Mouse (Mus musculus) heart, adult 2 months (tissue): Measurements from ENCODE around the gene Gm853. TPM values are rescaled to one million over a fixed set of nuclear protein-coding genes. Genes with fewer than 3 reads are reported as not detected.

ENCODE experiments used
- DNase-seq, 2 experiments: peaks; one replicate each; pipeline ENCODE4 v3.0.0; 2021
- H3K27ac ChIP-seq: fragments of 200-600 bp; 2 replicates; pipeline ENCODE4 v1.8.1; 2022
- H3K27me3 ChIP-seq: fragments of 200-500 bp; 2 replicates; pipeline ENCODE4 v1.6.1; 2012; ENCODE audit warnings: mild to moderate bottlenecking, low read length, inconsistent platforms, mixed read lengths; ENCODE audit not compliant: control insufficient read depth, insufficient read depth
- H3K36me3 ChIP-seq: fragments of 200-500 bp; 2 replicates; pipeline ENCODE4 v1.6.1; 2012; ENCODE audit warnings: low read length, inconsistent platforms; ENCODE audit not compliant: control insufficient read depth, insufficient read depth
- H3K4me1 ChIP-seq: fragments of 200-500 bp; 2 replicates; pipeline ENCODE4 v1.6.1; 2011; ENCODE audit warnings: low read length; ENCODE audit not compliant: control insufficient read depth, insufficient read depth
- H3K4me3 ChIP-seq: fragments of 200-600 bp; 2 replicates; pipeline ENCODE4 v1.8.1; 2022
- H3K79me2 ChIP-seq: fragments of 200-500 bp; replicated peaks from 2 replicates; pipeline ENCODE4 v1.6.1; 2012; ENCODE audit warnings: mild to moderate bottlenecking, inconsistent platforms, low read length, moderate library complexity, mixed read lengths; ENCODE audit not compliant: control insufficient read depth, insufficient read depth
- H3K9ac ChIP-seq: fragments of 200-500 bp; 2 replicates; pipeline ENCODE4 v1.6.1; 2012; ENCODE audit warnings: low read depth, mild to moderate bottlenecking, control low read depth, inconsistent platforms, low read length, mixed read lengths
- CTCF ChIP-seq: fragments of 200-600 bp; IDR thresholded peaks from 2 replicates; pipeline ENCODE4 v1.8.1; 2022; ENCODE audit warnings: antibody characterized with exemption, mild to moderate bottlenecking, moderate library complexity
- EP300 ChIP-seq: fragments of 200-500 bp; IDR thresholded peaks from 2 replicates; pipeline ENCODE4 v1.6.1; 2011; ENCODE audit warnings: low read depth, low read length, control low read depth; ENCODE audit not compliant: insufficient read depth
- POLR2A ChIP-seq: fragments of 200-500 bp; IDR thresholded peaks from 2 replicates; pipeline ENCODE4 v1.6.1; 2011; ENCODE audit warnings: mild to moderate bottlenecking, low read depth, low read length, control low read depth; ENCODE audit not compliant: insufficient read depth
- whole genome bisulfite sequencing: fragments of 180-500 bp; shearing (Covaris S2); methylation state at CpG from one replicate; pipeline ENCODE4 v1.1.7; 2018; 5-methylcytosine and 5-hydroxymethylcytosine counted together
- intact Hi-C: fragments of 180-260 bp; cut with DNase I; formaldehyde crosslinking; loops from one replicate; pipeline ENCODE4 v1.15.1; 2025
- polyA plus RNA-seq: library from polyadenylated mRNA; depleted of rRNA; stranded (reverse); fragments of >200 nt; gene quantifications from 2 replicates; pipeline ENCODE4 v1.2.3, GENCODE M21; 2012
- total RNA-seq, 2 experiments: library from RNA; stranded (reverse); gene quantifications; 2 replicates each; pipeline ENCODE4 v1.2.3; 2021

Gm853 gene
- total and polyA plus RNA-seq, 3 experiments: not detected

DNA sequence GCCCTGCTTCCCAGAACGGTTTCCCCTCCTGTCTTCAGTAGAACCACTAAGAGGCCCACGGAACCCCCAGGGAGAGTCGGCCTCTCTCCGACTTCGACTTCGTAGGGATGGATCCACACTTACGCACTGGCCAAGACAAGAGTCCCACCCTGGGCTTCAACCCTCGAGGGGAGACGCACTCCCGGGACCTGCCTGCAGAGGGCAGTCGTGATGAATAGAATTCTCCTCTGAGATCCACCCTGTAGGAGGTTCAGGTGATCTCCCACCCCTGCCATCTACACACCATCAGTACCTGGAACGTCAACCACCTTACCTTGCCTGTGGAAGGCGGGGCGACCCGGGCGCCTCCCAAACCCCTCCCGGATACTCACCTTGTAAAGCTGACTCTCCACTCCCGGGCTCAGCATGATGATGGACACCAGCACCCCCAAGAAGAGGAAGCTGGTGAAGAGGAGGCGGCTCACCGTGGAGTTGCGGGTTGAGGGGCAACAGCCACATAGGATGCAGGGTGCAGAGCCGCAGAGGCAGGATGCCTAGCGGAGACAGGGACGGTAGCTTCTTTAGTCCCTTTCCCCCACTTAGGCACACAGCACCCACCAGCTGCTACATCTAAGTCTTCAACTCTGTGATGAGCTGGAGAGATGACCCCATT lies 42.6 kb upstream of the Gm853 start:
- H3K79me2 ChIP-seq: no peaks in the 10 kb centered on the region
- no peaks in the 10 kb centered on the region for H3K27me3 ChIP-seq
- TF ChIP-seq CTCF (peak; percentile 84), POLR2A (no peak)
- no peaks in the 10 kb centered on the region for H3K4me1 ChIP-seq
- peak; percentile 45 to 78 for DNase-seq
- H3K4me3 ChIP-seq: no peak overlapping the region
- H3K36me3 ChIP-seq: no peaks in the 10 kb centered on the region
- intact Hi-C loops: loop anchor here (1.0 kb wide), 1 partner anchor 27 kb away; no protein-coding TSS in a partner anchor
- 19% methylated on average over 24 of the region's 24 CpGs for WGBS
- H3K27ac ChIP-seq: no peak overlapping the region
- H3K9ac ChIP-seq: no peak overlapping the region

DNA sequence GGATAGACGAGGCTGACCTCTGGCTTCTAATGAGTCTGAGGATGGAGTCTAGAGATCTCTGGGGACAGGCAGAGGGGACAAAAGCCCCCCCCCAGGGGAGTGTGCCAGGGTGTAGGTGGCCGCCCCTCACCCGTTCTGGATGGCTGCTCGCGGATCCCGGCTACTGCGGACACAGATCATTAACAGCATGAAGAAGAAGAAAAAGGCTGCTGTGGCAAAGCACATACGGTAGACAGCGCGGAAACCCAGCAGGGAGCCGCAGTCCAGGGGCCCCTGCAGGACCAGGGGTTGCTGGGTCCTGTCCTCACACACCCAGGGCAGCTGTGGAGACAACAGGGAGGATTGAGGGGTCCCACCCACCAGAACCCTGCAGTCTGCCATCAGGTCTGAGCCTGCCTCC lies 41.9 kb upstream of the Gm853 start:
- H3K4me1 ChIP-seq: no peaks in the 10 kb centered on the region
- no peaks in the 10 kb centered on the region for H3K79me2 ChIP-seq
- H3K4me3 ChIP-seq: no peak overlapping the region
- no peaks in the 10 kb centered on the region for H3K27me3 ChIP-seq
- no peak overlapping the region for H3K9ac ChIP-seq
- DNase-seq: no peak
- 36% methylated on average over 11 of the region's 11 CpGs for WGBS
- H3K27ac ChIP-seq: no peak overlapping the region
- H3K36me3 ChIP-seq: no peaks in the 10 kb centered on the region
- intact Hi-C loops: loop anchor here (1.0 kb wide), 1 partner anchor 28 kb away; no protein-coding TSS in a partner anchor
- TF ChIP-seq CTCF: no peak
- no peak for TF ChIP-seq POLR2A
- no peak for TF ChIP-seq EP300

DNA sequence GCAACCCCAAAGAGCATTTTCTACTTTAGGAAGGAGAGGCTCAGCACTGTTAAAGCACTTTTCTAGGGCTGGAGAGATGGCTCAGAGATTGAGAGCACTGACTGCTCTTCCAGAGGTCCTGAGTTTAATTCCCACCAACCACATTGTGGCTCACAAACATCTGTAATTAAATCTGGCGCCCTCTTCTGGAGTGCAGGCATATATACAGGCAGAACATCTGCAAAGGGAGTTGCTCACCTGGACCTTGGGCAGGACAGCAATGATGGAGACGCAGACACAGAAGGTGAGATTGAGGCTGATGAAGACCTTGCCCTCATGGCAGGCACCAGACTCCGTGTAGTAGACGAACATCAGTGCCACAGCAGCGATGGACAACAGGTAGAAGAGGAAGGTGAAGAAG lies 38.2 kb upstream of the Gm853 start:
- no peak overlapping the region for H3K9ac ChIP-seq
- 30% methylated on average over 5 of the region's 5 CpGs for WGBS
- H3K4me1 ChIP-seq: no peaks in the 10 kb centered on the region
- H3K79me2 ChIP-seq: no peaks in the 10 kb centered on the region
- TF ChIP-seq EP300 (no peak), POLR2A (no peak), CTCF (peak; percentile 57)
- no peak overlapping the region for H3K27ac ChIP-seq
- DNase-seq: no peak
- intact Hi-C loops: no loop called here
- H3K27me3 ChIP-seq: no peaks in the 10 kb centered on the region
- no peaks in the 10 kb centered on the region for H3K36me3 ChIP-seq
- H3K4me3 ChIP-seq: no peak overlapping the region

DNA sequence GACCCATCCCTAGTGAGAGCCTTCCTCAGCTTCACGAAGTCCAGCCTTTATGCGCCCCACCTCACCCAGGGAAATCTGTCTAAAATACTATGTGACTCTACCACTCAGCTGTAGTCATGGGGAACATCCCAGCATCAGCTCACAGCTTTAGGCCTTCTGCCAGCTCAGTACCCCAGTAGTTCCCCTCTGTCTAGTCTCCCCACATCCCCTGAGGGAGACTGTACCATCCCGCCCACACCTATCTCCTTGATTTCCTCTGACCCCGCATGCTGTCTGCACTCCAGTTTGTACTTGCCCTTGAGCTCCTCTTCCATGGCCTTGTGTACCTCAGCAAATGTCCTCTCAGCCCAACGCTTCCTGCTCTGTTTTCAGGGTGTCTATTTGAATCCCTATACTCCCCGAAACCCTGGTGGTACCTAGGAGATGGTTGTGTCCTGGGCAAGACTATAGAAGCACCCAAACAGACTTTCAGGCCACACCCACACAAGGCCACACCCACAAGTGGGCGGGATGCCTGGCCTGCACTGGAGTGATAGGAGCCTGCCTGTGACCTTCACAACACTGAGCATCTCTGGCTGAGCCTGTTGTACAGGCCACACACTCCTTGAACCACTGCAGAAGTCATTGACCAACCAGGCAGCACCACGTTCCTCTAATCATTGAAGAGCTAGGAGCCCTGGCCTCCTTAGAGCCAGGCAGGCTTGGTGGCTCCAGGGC lies 30.4 kb upstream of the Gm853 start:
- intact Hi-C loops: no loop called here
- Histone ChIP-seq H3K36me3 (no peaks in the 10 kb centered on the region), H3K27ac (no peak overlapping the region), H3K27me3 (no peaks in the 10 kb centered on the region), H3K79me2 (no peaks in the 10 kb centered on the region), H3K9ac (no peak overlapping the region), H3K4me1 (no peaks in the 10 kb centered on the region), H3K4me3 (no peak overlapping the region)
- WGBS: 69% methylated on average over 8 of the region's 8 CpGs
- TF ChIP-seq POLR2A: no peak
- TF ChIP-seq EP300: no peak
- no peak for TF ChIP-seq CTCF
- DNase-seq: no peak

DNA sequence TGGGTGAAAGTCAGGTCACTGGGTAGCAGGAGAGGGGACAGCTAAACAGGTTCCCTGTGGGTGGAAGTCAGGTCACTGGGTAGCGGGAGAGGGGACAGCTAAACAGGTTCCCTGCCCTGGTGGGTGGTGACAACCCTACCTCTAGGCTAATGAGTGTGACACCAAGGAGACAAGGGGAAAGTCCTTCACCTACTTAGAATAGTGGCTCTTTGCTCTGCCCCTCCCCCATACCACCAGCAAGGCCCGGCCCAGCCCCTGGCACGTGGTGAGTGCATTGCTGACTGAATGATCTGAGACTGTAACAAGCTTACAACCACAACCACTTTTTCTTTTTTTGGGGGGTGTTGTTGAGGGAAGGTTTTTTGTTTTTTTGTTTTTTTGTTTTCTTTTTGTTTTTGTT lies 29.6 kb upstream of the Gm853 start:
- no peaks in the 10 kb centered on the region for H3K36me3 ChIP-seq
- H3K4me3 ChIP-seq: no peak overlapping the region
- H3K79me2 ChIP-seq: no peaks in the 10 kb centered on the region
- no peak overlapping the region for H3K27ac ChIP-seq
- H3K9ac ChIP-seq: no peak overlapping the region
- no peaks in the 10 kb centered on the region for H3K4me1 ChIP-seq
- no peak for DNase-seq
- 39% methylated on average over 3 of the region's 3 CpGs for WGBS
- no peak for TF ChIP-seq POLR2A
- no peak for TF ChIP-seq CTCF
- TF ChIP-seq EP300: no peak
- intact Hi-C loops: no loop called here
- H3K27me3 ChIP-seq: no peaks in the 10 kb centered on the region

DNA sequence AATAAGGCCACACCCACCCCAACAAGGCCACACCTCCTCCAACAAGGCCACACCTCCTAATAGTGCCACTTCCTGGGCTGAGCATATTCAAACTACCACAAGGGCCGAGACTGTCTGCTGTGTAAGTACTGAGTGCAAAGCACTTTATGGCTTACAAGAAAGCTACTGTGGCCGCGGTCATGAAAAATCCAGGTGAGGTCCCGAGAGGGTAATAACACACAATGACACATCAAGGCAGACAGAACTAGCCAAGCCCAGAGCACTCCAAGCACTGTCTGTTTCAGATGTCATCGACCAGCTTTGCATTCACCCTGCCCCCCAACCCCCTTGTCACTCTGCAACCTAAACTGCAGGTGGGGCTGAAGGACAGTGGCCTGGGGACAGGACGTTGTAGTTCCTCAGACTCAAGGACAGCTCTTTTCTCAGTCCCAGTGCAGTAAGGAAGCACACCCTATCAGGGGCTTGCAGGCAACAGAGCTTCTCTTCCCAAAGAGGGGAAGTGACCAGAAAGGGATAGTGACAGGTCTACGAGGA lies 29.0 kb upstream of the Gm853 start:
- Histone ChIP-seq H3K27me3 (no peaks in the 10 kb centered on the region), H3K4me1 (no peaks in the 10 kb centered on the region), H3K4me3 (no peak overlapping the region), H3K36me3 (no peaks in the 10 kb centered on the region), H3K9ac (no peak overlapping the region), H3K27ac (no peak overlapping the region), H3K79me2 (no peaks in the 10 kb centered on the region)
- no peak for DNase-seq
- WGBS: 38% methylated on average over 7 of the region's 7 CpGs
- intact Hi-C loops: no loop called here
- TF ChIP-seq POLR2A (no peak), EP300 (no peak), CTCF (no peak)
